Mouse (Mus musculus) adrenal gland, adult 8-10 months (tissue): ENCODE data around the gene Med27. TPM values are rescaled to one million over a fixed set of nuclear protein-coding genes. Genes with fewer than 3 reads are reported as not detected.

Experiments
- DNase-seq: peaks from one replicate; pipeline ENCODE4 v3.0.0; 2022
- total RNA-seq, 4 experiments: library from RNA; stranded (reverse); gene quantifications; 2 replicates each; pipeline ENCODE4 v1.2.4; 2022

The Med27 gene
- 10 to 100 TPM; 25.7 to 34.7 (median 30.7) TPM for total RNA-seq

- DNase-seq, result peak; percentile 94
These were observed at the start of gene Med27 for GRCm38 (mm10) chr2:29346629-29347271. Med27 (plus strand) TSS chr2:29346819.

GRCm38 (mm10) chr2:29309966-29310365 lies 36.7 kb upstream of the Med27 start:
- no peak for DNase-seq

GRCm38 (mm10) chr2:29312058-29312457 lies 34.6 kb upstream of the Med27 start:
- DNase-seq, result no peak

GRCm38 (mm10) chr2:29317906-29318470 lies 28.6 kb upstream of the Med27 start:
- DNase-seq, result no peak

GRCm38 (mm10) chr2:29318596-29318995 lies 28.0 kb upstream of the Med27 start:
- peak; percentile 38 for DNase-seq

GRCm38 (mm10) chr2:29320229-29320751 lies 26.3 kb upstream of the Med27 start:
- no peak for DNase-seq

GRCm38 (mm10) chr2:29320780-29321179 lies 25.8 kb upstream of the Med27 start:
- DNase-seq, result no peak

- no peak for DNase-seq
These were observed 22.2 kb upstream of the Med27 start for GRCm38 (mm10) chr2:29324456-29324855.

GRCm38 (mm10) chr2:29330471-29330870 lies 16.1 kb upstream of the Med27 start:
- no peak for DNase-seq

GRCm38 (mm10) chr2:29338396-29338795 lies 8.2 kb upstream of the Med27 start:
- DNase-seq, result no peak

- DNase-seq, result no peak
These were observed 12.2 kb downstream of the Med27 start for GRCm38 (mm10) chr2:29358696-29359375.

GRCm38 (mm10) chr2:29360956-29361355 lies 14.3 kb downstream of the Med27 start:
- DNase-seq, result no peak

- no peak for DNase-seq
These were observed 18.5 kb downstream of the Med27 start for GRCm38 (mm10) chr2:29365000-29365695.

- no peak for DNase-seq
These were observed 22.1 kb downstream of the Med27 start for GRCm38 (mm10) chr2:29368730-29369129.

- no peak for DNase-seq
These were observed 25.6 kb downstream of the Med27 start for GRCm38 (mm10) chr2:29372176-29372575.

GRCm38 (mm10) chr2:29381683-29382082 lies 35.1 kb downstream of the Med27 start:
- DNase-seq, result no peak

- DNase-seq, result no peak
These were observed 36.0 kb downstream of the Med27 start for GRCm38 (mm10) chr2:29382583-29382982.

- no peak for DNase-seq
These were observed 36.5 kb downstream of the Med27 start for GRCm38 (mm10) chr2:29383133-29383532.

GRCm38 (mm10) chr2:29385405-29385804 lies 38.8 kb downstream of the Med27 start:
- no peak for DNase-seq

GRCm38 (mm10) chr2:29387268-29387667 lies 40.6 kb downstream of the Med27 start:
- DNase-seq, result no peak

- no peak for DNase-seq
These were observed 42.3 kb downstream of the Med27 start for GRCm38 (mm10) chr2:29388937-29389336.

GRCm38 (mm10) chr2:29391086-29391485 lies 44.5 kb downstream of the Med27 start:
- no peak for DNase-seq

- DNase-seq, result no peak
These were observed 45.4 kb downstream of the Med27 start for GRCm38 (mm10) chr2:29391996-29392395.
